Mouse (Mus musculus): Measurements from ENCODE around the gene Cwc25. TPM values are rescaled to one million over a fixed set of nuclear protein-coding genes. Genes with fewer than 3 reads are reported as not detected.

Cwc25 gene
- 18.0 and 20.1 TPM in 2 replicates for polyA plus RNA-seq (2015; fragmentation: Nextera tagmentation; extraction: Ambion mirVana)

DNA sequence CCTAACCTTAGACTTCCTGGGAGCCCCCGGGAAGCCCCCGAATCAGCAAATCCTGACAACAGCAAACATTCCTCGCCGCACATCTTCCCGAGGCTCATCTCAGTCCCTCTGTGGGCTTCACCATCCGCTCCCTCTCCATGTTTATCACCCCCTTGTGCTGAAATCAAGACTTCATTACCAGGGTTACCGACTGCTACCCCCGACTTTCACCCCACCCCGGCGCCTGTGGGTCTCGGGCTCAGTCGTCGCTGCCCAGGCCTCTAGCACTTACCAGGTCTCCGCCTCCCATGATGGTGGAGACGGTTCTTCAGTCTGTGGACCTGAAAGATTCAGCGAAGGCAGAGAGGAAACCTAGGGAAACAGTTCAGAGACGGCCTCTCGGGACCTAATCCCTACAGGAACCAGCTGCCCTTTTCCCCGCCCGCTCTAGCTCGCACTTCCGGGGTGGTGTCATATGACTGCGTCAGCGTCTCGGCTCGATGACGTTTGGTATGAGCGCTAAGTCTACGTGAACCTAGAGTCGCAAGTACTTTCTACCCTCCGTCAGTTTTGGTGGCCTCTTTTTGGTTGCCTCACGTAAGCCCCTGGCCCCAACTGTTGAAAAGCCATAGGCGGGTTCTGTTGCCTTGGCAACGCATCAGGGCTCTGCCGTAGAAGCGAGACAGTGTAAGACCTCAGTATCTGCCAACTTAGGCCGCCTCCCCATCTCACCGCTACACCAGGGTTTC lies at the start of gene Cwc25:
Gene Cwc25, minus strand, starts transcription at position 403 of the 728 bp plus-strand sequence.
- H3K4me2 ChIP-seq: peak within 1 kb of the TSS; percentile 92
- H3K27me3 ChIP-seq: no peaks in the 10 kb centered on the region
- H3K4me1 ChIP-seq: peaks cover 20% of the 10 kb centered on the region
- H3K9ac ChIP-seq: peak within 1 kb of the TSS; percentile 94
- H3K27ac ChIP-seq: peak within 1 kb of the TSS; percentile 83
- peak within 1 kb of the TSS; percentile 95 for H3K4me3 ChIP-seq
- H3K9me3 ChIP-seq (replicated peaks): no peaks in the 10 kb centered on the region
- peak; percentile 96 for ATAC-seq
- peaks cover 26% of the 10 kb centered on the region for H3K36me3 ChIP-seq (ENCODE audit: poor library complexity, severe bottlenecking)
- under 1% methylated on average over 38 of the region's 38 CpGs for WGBS

DNA sequence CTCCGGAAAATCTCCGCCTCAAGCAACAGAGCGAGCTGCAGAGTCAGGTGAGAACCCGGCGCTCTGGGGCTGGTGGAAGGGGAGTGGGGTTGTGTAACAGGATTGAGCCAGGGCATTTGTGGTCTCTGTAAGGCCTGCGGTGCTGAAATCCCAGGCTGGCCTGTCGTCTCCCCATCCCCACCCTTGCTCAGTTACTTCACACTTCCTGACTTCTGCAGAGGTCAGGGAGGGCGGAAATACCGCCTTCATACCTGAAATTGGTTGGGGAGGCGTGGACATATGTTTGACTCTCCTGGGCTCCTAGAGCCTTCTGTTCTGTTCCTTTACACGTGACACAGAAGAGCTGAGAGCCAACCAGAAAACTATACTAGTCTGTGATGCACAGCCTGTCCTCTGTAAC lies 49.4 kb upstream of the Cwc25 start:
- Histone ChIP-seq H3K9me3 (replicated peaks) (no peaks in the 10 kb centered on the region), H3K4me3 (no peak overlapping the region), H3K27ac (no peak overlapping the region), H3K4me2 (no peak overlapping the region), H3K27me3 (no peaks in the 10 kb centered on the region), H3K9ac (0 out of 2 replicates have a peak overlapping the region, but pooled peaks have one; percentile 12), H3K36me3 (ENCODE audit: poor library complexity, severe bottlenecking) (peaks cover 52% of the 10 kb centered on the region), H3K4me1 (peaks cover 72% of the 10 kb centered on the region)
- no peak for ATAC-seq
- WGBS: 66% methylated on average over 11 of the region's 11 CpGs

DNA sequence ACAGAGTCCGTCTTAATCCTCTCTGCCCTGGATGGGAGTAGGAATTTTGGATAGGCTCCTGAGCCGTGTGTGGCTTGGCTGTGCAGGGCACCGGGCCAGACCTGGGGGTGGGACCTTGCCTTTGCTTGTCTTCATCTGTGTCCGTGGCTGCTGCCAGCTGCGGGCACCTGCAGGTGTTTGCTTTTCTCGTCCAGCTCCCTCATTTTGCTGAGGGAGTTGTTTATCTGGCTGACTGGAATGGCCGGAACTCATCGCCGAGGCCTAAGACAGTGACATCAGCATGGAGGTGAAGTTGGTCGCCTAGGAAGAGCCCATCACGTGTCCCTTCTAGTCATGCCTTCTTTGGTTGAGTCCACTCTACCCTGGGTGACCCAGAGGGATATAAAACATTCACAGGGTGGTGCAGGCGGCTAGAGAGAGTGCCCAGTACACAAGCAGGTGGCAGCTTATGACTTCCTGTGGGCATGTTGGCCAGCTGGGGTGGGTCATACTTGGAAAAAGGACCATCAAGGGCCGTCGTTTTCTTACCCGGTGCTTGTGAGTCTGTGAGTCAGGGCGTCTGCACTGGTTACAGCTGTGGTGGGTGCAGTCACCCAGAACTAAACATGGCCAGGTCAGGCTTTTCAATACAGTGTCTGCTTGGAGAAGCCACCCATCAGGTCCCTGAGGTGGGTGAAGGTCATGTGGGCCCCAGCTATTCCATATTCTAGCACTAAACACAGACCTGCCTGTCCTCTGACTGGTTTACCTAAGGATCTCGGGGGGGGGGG lies 47.6 kb upstream of the Cwc25 start:
- Histone ChIP-seq H3K4me1 (peaks cover 85% of the 10 kb centered on the region), H3K9ac (no peak overlapping the region), H3K9me3 (replicated peaks) (no peaks in the 10 kb centered on the region), H3K27me3 (no peaks in the 10 kb centered on the region), H3K36me3 (ENCODE audit: poor library complexity, severe bottlenecking) (peaks cover 49% of the 10 kb centered on the region), H3K4me3 (no peak overlapping the region), H3K4me2 (no peak overlapping the region), H3K27ac (peak overlapping the region; percentile 90)
- ATAC-seq: no peak
- 76% methylated on average over 17 of the region's 17 CpGs for WGBS

DNA sequence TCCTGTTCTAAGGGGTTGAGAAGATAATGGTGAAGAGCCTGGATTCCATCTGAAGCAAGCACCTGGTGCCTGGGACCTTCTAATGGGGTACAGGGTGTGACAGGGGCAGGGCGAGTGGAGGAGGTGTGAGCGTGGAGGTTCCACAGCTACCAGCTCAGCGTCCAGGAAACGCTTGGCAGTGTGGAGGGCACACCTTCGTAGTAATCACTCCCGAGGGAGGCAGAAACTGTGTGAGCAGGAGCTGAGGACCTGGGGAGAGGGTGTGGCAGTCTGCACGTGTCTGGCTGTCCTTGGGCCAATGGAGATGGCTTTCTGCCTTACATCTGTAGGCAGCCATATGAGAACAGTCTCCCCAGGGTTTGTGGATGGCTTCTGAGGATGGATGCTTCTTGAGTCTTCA lies 46.7 kb upstream of the Cwc25 start:
- 0 out of 2 replicates have a peak overlapping the region, but pooled peaks have one; percentile 5 for H3K4me3 ChIP-seq
- WGBS: 24% methylated on average over 7 of the region's 7 CpGs
- H3K27ac ChIP-seq: peak overlapping the region; percentile 90
- H3K9me3 ChIP-seq (replicated peaks): no peaks in the 10 kb centered on the region
- peak; percentile 49 for ATAC-seq
- H3K36me3 ChIP-seq (ENCODE audit: poor library complexity, severe bottlenecking): peaks cover 55% of the 10 kb centered on the region
- no peaks in the 10 kb centered on the region for H3K27me3 ChIP-seq
- peaks cover 85% of the 10 kb centered on the region for H3K4me1 ChIP-seq
- H3K4me2 ChIP-seq: peak overlapping the region; percentile 51
- peak overlapping the region; percentile 12 for H3K9ac ChIP-seq

DNA sequence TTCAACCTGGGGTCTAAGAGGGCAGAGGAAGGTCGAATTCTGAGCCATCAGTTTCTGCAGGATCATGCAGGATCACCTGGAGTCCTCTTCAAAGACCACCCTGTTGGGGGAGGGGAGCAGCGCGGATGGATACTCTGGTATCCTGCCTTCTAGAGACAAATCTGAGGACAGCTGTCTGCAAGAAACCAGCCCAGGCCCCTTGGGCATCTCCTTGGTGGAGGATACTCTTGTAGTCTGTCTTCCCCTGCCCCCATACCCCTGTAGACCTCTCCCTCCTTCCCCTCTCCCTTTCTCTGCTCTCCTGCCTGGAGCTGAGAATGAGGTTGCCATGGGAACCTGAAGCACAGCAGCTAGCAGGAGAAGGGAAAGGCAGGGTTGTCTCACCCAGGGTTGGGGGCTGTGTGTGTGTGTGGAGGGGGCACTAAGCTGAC lies 46.1 kb upstream of the Cwc25 start:
- 0 out of 2 replicates have a peak overlapping the region, but pooled peaks have one; percentile 5 for H3K4me3 ChIP-seq

DNA sequence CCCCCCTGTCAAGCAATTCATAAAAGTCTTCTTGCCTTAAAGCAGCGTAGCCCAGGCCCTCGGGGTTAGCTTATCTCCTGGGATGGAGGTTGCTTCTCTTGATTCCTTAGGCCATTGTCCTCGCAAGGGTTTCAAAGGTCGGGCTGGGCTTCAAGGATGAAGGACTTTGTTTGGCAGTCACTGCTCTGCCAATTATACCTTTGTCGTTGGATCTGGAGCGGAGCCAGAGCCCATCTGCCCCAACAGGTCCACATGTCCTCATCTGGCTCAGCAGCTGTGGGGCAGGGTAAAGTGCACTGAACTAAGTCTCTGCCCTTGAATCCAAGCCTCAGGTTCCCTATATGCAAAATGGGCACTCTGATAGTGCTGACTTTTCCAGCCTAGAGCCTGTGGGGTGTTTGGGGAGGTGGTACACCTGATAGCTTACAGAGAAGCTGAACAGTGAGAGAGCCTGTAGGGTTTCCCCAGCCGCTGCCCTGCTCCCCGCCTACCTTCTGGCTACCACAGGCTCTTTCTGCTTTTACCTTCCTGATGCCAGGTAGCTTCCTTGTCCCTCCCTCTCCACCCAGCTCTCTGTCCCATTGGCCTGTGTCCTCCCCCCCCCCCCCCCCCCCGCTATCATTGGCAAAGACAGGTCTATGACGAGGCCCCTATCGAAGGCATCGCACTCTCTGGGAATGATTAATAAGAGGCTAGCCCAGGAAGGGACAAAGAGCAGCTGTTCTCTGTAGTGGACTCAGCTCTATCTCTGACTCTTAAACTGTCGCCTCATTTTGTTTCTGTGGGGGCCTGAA lies 45.4 kb upstream of the Cwc25 start:
- ATAC-seq: no peak
- H3K36me3 ChIP-seq (ENCODE audit: poor library complexity, severe bottlenecking): peaks cover 56% of the 10 kb centered on the region
- 24% methylated on average over 12 of the region's 13 CpGs for WGBS
- H3K4me2 ChIP-seq: peak overlapping the region; percentile 51
- H3K9me3 ChIP-seq (replicated peaks): no peaks in the 10 kb centered on the region
- H3K9ac ChIP-seq: peak overlapping the region; percentile 40
- peaks cover 86% of the 10 kb centered on the region for H3K4me1 ChIP-seq
- 0 out of 2 replicates have a peak overlapping the region, but pooled peaks have one; percentile 5 for H3K4me3 ChIP-seq
- H3K27me3 ChIP-seq: no peaks in the 10 kb centered on the region
- H3K27ac ChIP-seq: peak overlapping the region; percentile 90

More for the DNA sequence above, 46.1 kb upstream of the Cwc25 start:
- WGBS: 12% methylated on average over 3 of the region's 3 CpGs
- H3K36me3 ChIP-seq (ENCODE audit: poor library complexity, severe bottlenecking): peaks cover 55% of the 10 kb centered on the region
- peak overlapping the region; percentile 51 for H3K4me2 ChIP-seq
- H3K9ac ChIP-seq: peak overlapping the region; percentile 12
- peak overlapping the region; percentile 90 for H3K27ac ChIP-seq
- no peaks in the 10 kb centered on the region for H3K27me3 ChIP-seq
- ATAC-seq: peak; percentile 89
- no peaks in the 10 kb centered on the region for H3K9me3 ChIP-seq (replicated peaks)
- peaks cover 85% of the 10 kb centered on the region for H3K4me1 ChIP-seq

DNA sequence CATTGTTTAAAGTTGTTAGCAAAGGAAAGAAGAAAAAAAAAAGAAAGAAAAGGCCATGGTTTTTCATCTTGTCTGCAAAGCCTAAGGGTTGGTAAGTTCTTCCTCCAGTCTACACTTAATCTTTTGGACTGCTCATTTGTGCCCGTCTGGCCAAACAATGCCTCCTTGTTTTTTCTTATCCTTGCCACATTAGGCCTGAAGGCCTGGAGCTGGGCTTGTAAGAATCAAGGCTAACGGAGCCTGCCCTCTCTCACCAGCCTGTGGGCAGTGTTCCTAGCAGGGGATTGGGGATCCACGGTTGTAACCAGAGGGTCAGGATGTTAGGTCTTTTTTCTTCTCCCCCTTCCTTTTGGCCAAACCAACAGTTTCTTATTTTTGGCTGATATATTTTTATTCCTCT lies 44.6 kb upstream of the Cwc25 start:
- Histone ChIP-seq H3K9ac (peak overlapping the region; percentile 40), H3K9me3 (replicated peaks) (no peaks in the 10 kb centered on the region), H3K4me1 (peaks cover 92% of the 10 kb centered on the region), H3K4me2 (no peak overlapping the region), H3K27me3 (no peaks in the 10 kb centered on the region), H3K4me3 (no peak overlapping the region), H3K36me3 (ENCODE audit: poor library complexity, severe bottlenecking) (peaks cover 50% of the 10 kb centered on the region), H3K27ac (peak overlapping the region; percentile 90)
- no peak for ATAC-seq
- 7% methylated on average over 3 of the region's 3 CpGs for WGBS

DNA sequence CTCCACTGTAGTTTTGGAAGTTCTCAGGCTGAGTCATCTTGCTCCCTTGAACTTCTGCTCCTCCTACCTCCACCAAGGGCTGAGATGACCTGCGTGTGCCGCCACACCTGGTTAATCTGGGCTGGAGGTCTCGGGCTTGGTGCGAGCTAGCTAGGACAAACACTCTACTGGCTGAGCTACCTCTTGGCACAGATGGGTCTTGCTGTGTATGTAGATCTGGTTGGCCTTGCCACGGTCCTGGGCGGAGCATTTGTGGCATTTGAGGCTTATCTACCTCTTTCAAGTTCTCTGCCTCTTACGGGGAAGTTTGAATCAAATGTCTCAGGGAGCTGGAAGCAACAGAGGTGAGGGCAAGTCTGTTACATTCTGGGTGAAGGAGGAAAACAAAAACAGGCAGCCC lies 44.0 kb upstream of the Cwc25 start:
- 82% methylated on average over 7 of the region's 7 CpGs for WGBS

DNA sequence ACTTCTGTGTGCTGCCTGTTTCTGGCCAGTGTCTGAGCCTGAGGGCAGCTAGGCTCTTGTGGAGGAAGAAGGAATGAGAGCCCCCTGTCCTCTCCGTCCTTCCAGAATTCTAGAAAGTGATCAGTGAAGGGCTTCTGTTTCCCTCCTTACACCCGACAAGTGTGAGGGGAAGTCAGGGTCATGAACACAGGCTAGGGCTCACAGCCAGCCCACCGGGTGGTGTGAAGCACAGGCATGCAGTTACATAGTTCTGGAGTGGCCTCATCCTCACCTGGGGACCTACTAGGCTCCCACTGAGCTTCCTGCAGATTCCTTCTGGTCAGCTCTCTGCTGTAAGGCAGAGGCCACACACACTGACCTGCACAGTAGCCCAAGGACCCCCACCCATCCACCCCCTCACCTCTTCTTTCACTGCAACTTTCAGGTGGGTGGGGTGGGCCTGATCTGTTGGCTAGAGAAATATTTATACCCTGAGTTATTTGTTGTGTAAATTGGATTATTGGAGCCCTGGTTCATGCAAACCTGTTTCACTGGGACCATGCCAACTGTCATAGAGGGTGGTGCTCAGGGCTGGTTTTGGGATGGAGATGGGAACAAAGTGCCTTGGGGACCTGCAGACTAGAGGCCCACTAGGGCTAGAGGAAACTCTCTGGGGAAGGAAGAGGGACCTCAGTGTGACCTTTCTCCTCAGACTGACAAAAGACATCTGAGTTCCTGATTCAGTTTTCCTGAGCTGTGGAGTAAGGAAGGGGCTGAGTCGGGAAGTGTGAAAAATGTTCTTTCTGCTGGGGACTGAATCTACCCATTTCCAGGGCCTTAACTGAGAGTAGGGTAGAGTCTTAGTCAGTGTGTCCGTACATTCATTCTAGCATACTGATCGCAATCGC lies 43.1 kb upstream of the Cwc25 start:
- H3K27ac ChIP-seq: no peak overlapping the region
- no peak overlapping the region for H3K9ac ChIP-seq
- WGBS: 81% methylated on average over 7 of the region's 7 CpGs

More for the DNA sequence above, 44.0 kb upstream of the Cwc25 start:
- H3K36me3 ChIP-seq (ENCODE audit: poor library complexity, severe bottlenecking): peaks cover 44% of the 10 kb centered on the region
- H3K27me3 ChIP-seq: no peaks in the 10 kb centered on the region
- H3K4me2 ChIP-seq: no peak overlapping the region
- no peak overlapping the region for H3K4me3 ChIP-seq
- no peak overlapping the region for H3K27ac ChIP-seq
- H3K9ac ChIP-seq: no peak overlapping the region
- peaks cover 92% of the 10 kb centered on the region for H3K4me1 ChIP-seq
- no peaks in the 10 kb centered on the region for H3K9me3 ChIP-seq (replicated peaks)
- no peak for ATAC-seq

DNA sequence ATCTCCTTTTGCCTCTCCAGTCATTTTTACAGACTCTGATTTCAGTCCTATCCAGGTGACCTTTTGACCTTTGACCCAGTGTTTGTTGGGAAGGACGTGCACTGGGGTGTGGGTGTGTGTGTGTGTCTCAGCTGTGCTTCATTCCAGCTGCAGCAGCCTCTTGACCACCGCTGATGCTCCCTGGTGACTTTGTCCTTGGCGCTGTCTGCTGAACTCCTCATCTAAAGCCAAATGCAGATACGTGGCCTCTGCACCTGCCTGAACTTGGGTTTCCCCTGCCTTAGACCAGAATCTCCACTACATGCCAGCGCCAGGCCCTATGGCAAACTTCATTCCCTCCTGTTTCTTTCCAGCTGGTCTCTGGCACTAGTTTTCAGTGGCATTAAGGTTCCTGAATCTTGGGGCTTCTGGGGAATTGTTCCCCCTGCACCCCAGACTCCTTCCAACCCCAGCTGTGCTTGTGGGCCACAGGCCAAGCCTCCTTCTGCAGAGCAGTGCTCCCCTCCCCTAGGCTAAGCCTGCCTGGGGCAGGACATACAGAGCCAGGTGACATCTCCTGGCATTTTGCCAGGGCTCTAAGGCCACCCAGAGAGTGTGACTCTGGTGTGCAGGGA lies 42.4 kb upstream of the Cwc25 start:
- peaks cover 99% of the 10 kb centered on the region for H3K4me1 ChIP-seq
- H3K4me3 ChIP-seq: no peak overlapping the region
- no peak overlapping the region for H3K9ac ChIP-seq
- ATAC-seq: no peak
- no peak overlapping the region for H3K4me2 ChIP-seq
- peak overlapping the region; percentile 49 for H3K27ac ChIP-seq
- H3K9me3 ChIP-seq (replicated peaks): no peaks in the 10 kb centered on the region
- 46% methylated on average over 5 of the region's 5 CpGs for WGBS
- H3K27me3 ChIP-seq: no peaks in the 10 kb centered on the region
- H3K36me3 ChIP-seq (ENCODE audit: poor library complexity, severe bottlenecking): peaks cover 33% of the 10 kb centered on the region

More for the DNA sequence above, 43.1 kb upstream of the Cwc25 start:
- Histone ChIP-seq H3K9me3 (replicated peaks) (no peaks in the 10 kb centered on the region), H3K36me3 (ENCODE audit: poor library complexity, severe bottlenecking) (peaks cover 35% of the 10 kb centered on the region), H3K4me2 (no peak overlapping the region), H3K4me1 (peaks cover 96% of the 10 kb centered on the region), H3K27me3 (no peaks in the 10 kb centered on the region), H3K4me3 (no peak overlapping the region)
- ATAC-seq: no peak
